Mouse (Mus musculus) MEL (cell line): ENCODE results near the gene Svs1. TPM values are rescaled to one million over a fixed set of nuclear protein-coding genes. Genes with fewer than 3 reads are reported as not detected.

Experiments used
- DNase-seq: peaks from one replicate; pipeline ENCODE4 v3.0.0; 2011; ENCODE audit warnings: low read depth, low spot score
- H3K27ac ChIP-seq: 2 replicates; pipeline ENCODE4 v1.5.1; 2012; ENCODE audit warnings: low read depth, mild to moderate bottlenecking, control low read depth, low read length, moderate library complexity; ENCODE audit not compliant: control insufficient read depth
- H3K27me3 ChIP-seq, 2 experiments: fragments of 150-350 bp in 1 of 2; sonication (generic) in 1 of 2; 2 replicates each; pipeline ENCODE4 v1.6.1; 2012; ENCODE audit warnings: low read length in 2 of 2, mild to moderate bottlenecking in 2 of 2, improper control_type of control experiment in 1 of 2, moderate library complexity in 1 of 2; ENCODE audit not compliant: insufficient read depth in 2 of 2, control insufficient read depth in 1 of 2
- H3K36me3 ChIP-seq, 2 experiments: 2 replicates each; pipeline ENCODE4 v1.6.1; 2012 to 2014; ENCODE audit warnings: low read length in 2 of 2, improper control_type of control experiment in 1 of 2, inconsistent platforms in 1 of 2, mild to moderate bottlenecking in 1 of 2; ENCODE audit not compliant: insufficient read depth in 2 of 2, control insufficient read depth in 1 of 2
- H3K4me1 ChIP-seq, 2 experiments: fragments of 150-350 bp in 1 of 2; sonication (generic) in 1 of 2; 2 replicates each; pipeline ENCODE4 v1.6.1; 2012; ENCODE audit warnings: low read length in 2 of 2, improper control_type of control experiment in 1 of 2, mild to moderate bottlenecking in 1 of 2; ENCODE audit not compliant: insufficient read depth in 2 of 2, control insufficient read depth in 1 of 2
- H3K4me3 ChIP-seq, 2 experiments: fragments of 150-350 bp in 1 of 2; sonication (generic) in 1 of 2; 2 replicates each; pipeline ENCODE4 v1.5.1; 2012; ENCODE audit warnings: low read depth in 2 of 2, low read length in 2 of 2, mild to moderate bottlenecking in 2 of 2, moderate library complexity in 2 of 2, control low read depth in 1 of 2, improper control_type of control experiment in 1 of 2; ENCODE audit not compliant: control insufficient read depth in 1 of 2, insufficient read depth in 1 of 2
- H3K79me2 ChIP-seq: 2 replicates; pipeline ENCODE4 v1.6.1; 2012; ENCODE audit warnings: mild to moderate bottlenecking, low read length, moderate library complexity; ENCODE audit not compliant: control insufficient read depth, poor library complexity, insufficient read depth
- H3K9ac ChIP-seq: 2 replicates; pipeline ENCODE4 v1.6.1; 2012; ENCODE audit warnings: low read depth, mild to moderate bottlenecking, control low read depth, low read length, moderate library complexity; ENCODE audit not compliant: control insufficient read depth, poor library complexity, severe bottlenecking
- H3K9me3 ChIP-seq: fragments of 150-350 bp; sonication (generic); replicated peaks from 2 replicates; pipeline ENCODE4 v1.6.1; 2012; ENCODE audit warnings: mild to moderate bottlenecking, low read length, improper control_type of control experiment, moderate library complexity; ENCODE audit not compliant: insufficient read depth
- BHLHE40 ChIP-seq: IDR thresholded peaks from 2 replicates; pipeline ENCODE4 v1.6.1; 2012; ENCODE audit warnings: low read depth, mild to moderate bottlenecking, inconsistent platforms, low read length, improper control_type of control experiment, borderline replicate concordance
- CHD1 ChIP-seq: IDR thresholded peaks from 2 replicates; pipeline ENCODE4 v1.6.1; 2012; ENCODE audit warnings: low read depth, mild to moderate bottlenecking, inconsistent platforms, low read length, improper control_type of control experiment
- CHD2 ChIP-seq: IDR thresholded peaks from 2 replicates; pipeline ENCODE4 v1.6.1; 2011; ENCODE audit warnings: low read length, improper control_type of control experiment
- CTCF ChIP-seq, 3 experiments: IDR thresholded peaks in 2 of 3; conservative IDR thresholded peaks in 1 of 3; 2 replicates each; pipeline ENCODE4 v1.5.1; 2011 to 2012; ENCODE audit warnings: low read length in 3 of 3, low read depth in 2 of 3, mild to moderate bottlenecking in 2 of 3, improper control_type of control experiment in 1 of 3, inconsistent platforms in 1 of 3, mixed read lengths in 1 of 3, moderate library complexity in 1 of 3; ENCODE audit not compliant: control insufficient read depth in 1 of 3, insufficient read depth in 1 of 3, poor library complexity in 1 of 3, severe bottlenecking in 1 of 3
- ELF1 ChIP-seq: IDR thresholded peaks from 2 replicates; pipeline ENCODE4 v1.6.1; 2014; ENCODE audit warnings: low read depth, mild to moderate bottlenecking, inconsistent platforms, low read length, improper control_type of control experiment, moderate library complexity
- EP300 ChIP-seq, 2 experiments: IDR thresholded peaks; 2 replicates each; pipeline ENCODE4 v1.6.1; 2011; ENCODE audit warnings: improper control_type of control experiment in 2 of 2, low read length in 2 of 2, low read depth in 1 of 2, mild to moderate bottlenecking in 1 of 2
- ETS1 ChIP-seq: IDR thresholded peaks from 2 replicates; pipeline ENCODE4 v1.6.1; 2012; ENCODE audit warnings: low read depth, mild to moderate bottlenecking, inconsistent platforms, low read length, improper control_type of control experiment, moderate library complexity
- HCFC1 ChIP-seq: IDR thresholded peaks from 2 replicates; pipeline ENCODE4 v1.6.1; 2012; ENCODE audit warnings: low read depth, mild to moderate bottlenecking, inconsistent platforms, low read length, improper control_type of control experiment, moderate library complexity
- JUND ChIP-seq: IDR thresholded peaks from 2 replicates; pipeline ENCODE4 v1.6.1; 2011; ENCODE audit warnings: low read depth, mild to moderate bottlenecking, improper control_type of control experiment, low read length
- MAFK ChIP-seq: IDR thresholded peaks from 2 replicates; pipeline ENCODE4 v1.6.1; 2011; ENCODE audit warnings: low read depth, mild to moderate bottlenecking, low read length, improper control_type of control experiment, borderline replicate concordance
- MXI1 ChIP-seq: IDR thresholded peaks from 2 replicates; pipeline ENCODE4 v1.6.1; 2011; ENCODE audit warnings: mild to moderate bottlenecking, low read depth, low read length, improper control_type of control experiment
- NELFE ChIP-seq: IDR thresholded peaks from 2 replicates; pipeline ENCODE4 v1.6.1; 2011; ENCODE audit warnings: low read depth, low read length, improper control_type of control experiment
- NRF1 ChIP-seq: IDR thresholded peaks from 2 replicates; pipeline ENCODE4 v1.6.1; 2014; ENCODE audit warnings: low read depth, mild to moderate bottlenecking, inconsistent platforms, low read length, improper control_type of control experiment, moderate library complexity; ENCODE audit not compliant: poor library complexity, insufficient read depth, severe bottlenecking
- POLR2AphosphoS2 ChIP-seq: IDR thresholded peaks from 2 replicates; pipeline ENCODE4 v1.6.1; 2011; ENCODE audit warnings: low read length, improper control_type of control experiment
- SIN3A ChIP-seq: IDR thresholded peaks from 2 replicates; pipeline ENCODE4 v1.6.1; 2012; ENCODE audit warnings: low read length, improper control_type of control experiment, inconsistent platforms
- SMC3 ChIP-seq: IDR thresholded peaks from 2 replicates; pipeline ENCODE4 v1.6.1; 2011; ENCODE audit warnings: low read depth, low read length, improper control_type of control experiment
- TAL1 ChIP-seq: IDR thresholded peaks from 2 replicates; pipeline ENCODE4 v1.6.1; 2012; ENCODE audit warnings: mild to moderate bottlenecking, inconsistent platforms, low read length, moderate library complexity, mixed read lengths
- TBP ChIP-seq: IDR thresholded peaks from 2 replicates; pipeline ENCODE4 v1.8.0; 2011; ENCODE audit warnings: low read depth, low read length, improper control_type of control experiment
- TCF12 ChIP-seq: IDR thresholded peaks from 2 replicates; pipeline ENCODE4 v1.6.1; 2014; ENCODE audit warnings: low read depth, mild to moderate bottlenecking, inconsistent platforms, low read length, improper control_type of control experiment, moderate library complexity
- UBTF ChIP-seq: IDR thresholded peaks from 2 replicates; pipeline ENCODE4 v1.6.1; 2012; ENCODE audit warnings: low read depth, mild to moderate bottlenecking, inconsistent platforms, low read length, improper control_type of control experiment, moderate library complexity, borderline replicate concordance; ENCODE audit not compliant: insufficient read depth
- USF2 ChIP-seq, 2 experiments: IDR thresholded peaks; 2 replicates each; pipeline ENCODE4 v1.6.1; 2011 to 2012; ENCODE audit warnings: improper control_type of control experiment in 2 of 2, low read length in 2 of 2, borderline replicate concordance in 1 of 2, inconsistent platforms in 1 of 2, low read depth in 1 of 2, mild to moderate bottlenecking in 1 of 2; ENCODE audit not compliant: insufficient read depth in 1 of 2
- ZC3H11A ChIP-seq: IDR thresholded peaks from 2 replicates; pipeline ENCODE4 v1.6.1; 2012; ENCODE audit warnings: low read depth, mild to moderate bottlenecking, inconsistent platforms, low read length, improper control_type of control experiment
- ZMIZ1 ChIP-seq: IDR thresholded peaks from 2 replicates; pipeline ENCODE4 v1.6.1; 2012; ENCODE audit warnings: low read depth, mild to moderate bottlenecking, inconsistent platforms, low read length, improper control_type of control experiment, moderate library complexity
- polyA plus RNA-seq, 2 experiments: library from polyadenylated mRNA; stranded (reverse) in 1 of 2; unstranded in 1 of 2; fragments of >175 nt in 1 of 2; fragments of >200 nt in 1 of 2; gene quantifications; 2 replicates each; pipeline versions ENCODE4 v1.2.1 to v1.2.4; 2012; ENCODE audit warnings: low replicate concordance in 2 of 2, low read depth in 1 of 2; ENCODE audit not compliant: insufficient read length in 2 of 2, insufficient read depth in 1 of 2, missing spikeins in 1 of 2
- total RNA-seq: library from RNA; depleted of rRNA; stranded (reverse); fragments of 300-350 nt; gene quantifications from 2 replicates; pipeline ENCODE4 v1.2.3, GENCODE M21; 2012

Svs1 gene
- total and polyA plus RNA-seq, 3 experiments = not detected

GRCm38 (mm10) chr6:49026496-49026895 lies 39.8 kb downstream of the Svs1 start:
- no peak for TF ChIP-seq TAL1
- no peak for TF ChIP-seq EP300 (IDR thresholded peaks at IDR 0.05; ENCODE audit: low read depth in 1 of 2, low read length in 2 of 2)
- TF ChIP-seq SMC3 = no peak
- TF ChIP-seq ELF1 = no peak
- no peak for TF ChIP-seq POLR2AphosphoS2
- no peak for TF ChIP-seq CHD2
- no peak for TF ChIP-seq SIN3A
- no peak for TF ChIP-seq MAFK
- TF ChIP-seq ZC3H11A = no peak
- TF ChIP-seq MXI1 = no peak
- no peak for TF ChIP-seq ETS1
- TF ChIP-seq UBTF = no peak
- TF ChIP-seq ZMIZ1 = no peak
- TF ChIP-seq CHD1 = no peak
- TF ChIP-seq JUND = no peak
- TF ChIP-seq TBP = no peak
- TF ChIP-seq BHLHE40 = no peak
- TF ChIP-seq USF2 (IDR thresholded peaks at IDR 0.05; ENCODE audit: borderline replicate concordance in 1 of 2, insufficient read depth in 1 of 2, low read depth in 1 of 2, low read length in 2 of 2) = no peak
- no peak for TF ChIP-seq HCFC1
- Histone ChIP-seq H3K27me3 (no peaks in the 10 kb centered on the region), H3K27ac (no peak overlapping the region), H3K4me3 (no peak overlapping the region), H3K9me3 (no peaks in the 10 kb centered on the region), H3K9ac (no peak overlapping the region), H3K4me1 (no peaks in the 10 kb centered on the region), H3K36me3 (no peaks in the 10 kb centered on the region), H3K79me2 (no peaks in the 10 kb centered on the region)
- no peak for DNase-seq

GRCm38 (mm10) chr6:49028019-49028418 lies 41.4 kb downstream of the Svs1 start:
- H3K27me3 ChIP-seq = no peaks in the 10 kb centered on the region
- no peak overlapping the region for H3K27ac ChIP-seq
- DNase-seq = no peak
- H3K9me3 ChIP-seq = no peaks in the 10 kb centered on the region
- no peak overlapping the region for H3K9ac ChIP-seq
- H3K36me3 ChIP-seq = no peaks in the 10 kb centered on the region
- H3K4me1 ChIP-seq = no peaks in the 10 kb centered on the region
- TF ChIP-seq SMC3 = no peak
- no peak for TF ChIP-seq NRF1
- no peak for TF ChIP-seq JUND
- no peak for TF ChIP-seq TCF12
- no peak for TF ChIP-seq TBP
- TF ChIP-seq CTCF (IDR thresholded peaks at IDR 0.05 in 2 of 3, conservative IDR thresholded peaks at IDR 0.05 in 1 of 3; ENCODE audit: control insufficient read depth in 1 of 3, insufficient read depth in 1 of 3, low read depth in 2 of 3, low read length in 3 of 3, poor library complexity in 1 of 3, severe bottlenecking in 1 of 3) = no peak
- no peak for TF ChIP-seq NELFE
- no peak for TF ChIP-seq ELF1
- no peak for TF ChIP-seq MAFK
- H3K79me2 ChIP-seq = no peaks in the 10 kb centered on the region
- no peak overlapping the region for H3K4me3 ChIP-seq
